Mouse (Mus musculus) liver, embryonic 12.5 days (tissue): ENCODE results near the gene Tkt. TPM values are rescaled to one million over a fixed set of nuclear protein-coding genes. Genes with fewer than 3 reads are reported as not detected.

ENCODE experiments used
- ATAC-seq: fragments of 200-750 bp; cut with Nextera tagmentation; 2 replicates; pipeline ENCODE4 v1.8.0; 2017; ENCODE audit warnings: moderate number of reproducible peaks, mild to moderate bottlenecking, moderate library complexity
- H3K27ac ChIP-seq: fragments of 300-500 bp; sonication (generic); 2 replicates; pipeline ENCODE4 v1.5.1; 2016; ENCODE audit warnings: mild to moderate bottlenecking
- H3K27me3 ChIP-seq: fragments of 300-500 bp; sonication (generic); replicated peaks from 2 replicates; pipeline ENCODE4 v1.6.1; 2016; ENCODE audit warnings: mild to moderate bottlenecking, moderate library complexity
- H3K36me3 ChIP-seq: fragments of 300-500 bp; sonication (generic); 2 replicates; pipeline ENCODE4 v1.6.1; 2016; ENCODE audit warnings: mild to moderate bottlenecking, moderate library complexity
- H3K4me1 ChIP-seq: fragments of 300-500 bp; sonication (generic); 2 replicates; pipeline ENCODE4 v1.6.1; 2016
- H3K4me2 ChIP-seq: fragments of 300-500 bp; sonication (generic); 2 replicates; pipeline ENCODE4 v1.6.1; 2016; ENCODE audit warnings: mild to moderate bottlenecking, moderate library complexity
- H3K4me3 ChIP-seq: fragments of 300-500 bp; sonication (generic); 2 replicates; pipeline ENCODE4 v1.5.1; 2016; ENCODE audit warnings: mild to moderate bottlenecking, moderate library complexity
- H3K9ac ChIP-seq: fragments of 300-500 bp; sonication (generic); 2 replicates; pipeline ENCODE4 v1.6.1; 2016; ENCODE audit warnings: mild to moderate bottlenecking, moderate library complexity
- H3K9me3 ChIP-seq: fragments of 300-500 bp; sonication (generic); replicated peaks from 2 replicates; pipeline ENCODE4 v1.6.1; 2016; ENCODE audit warnings: mild to moderate bottlenecking, moderate library complexity
- WGBS: fragments of 180-500 bp; shearing (Covaris S2); methylation state at CpG from one replicate; pipeline ENCODE4 v1.1.7; 2016; ENCODE audit not compliant: insufficient replicate concordance; 5-methylcytosine and 5-hydroxymethylcytosine counted together
- polyA plus RNA-seq: library from polyadenylated mRNA; unstranded; fragments of >200 nt; fragmentation: Nextera tagmentation; extraction: Ambion mirVana; gene quantifications from 2 replicates; pipeline ENCODE4 v1.2.1, GENCODE M21; 2016

Gene Tkt
- polyA plus RNA-seq, 1 experiment from 2014 or later, result 280 TPM

DNA sequence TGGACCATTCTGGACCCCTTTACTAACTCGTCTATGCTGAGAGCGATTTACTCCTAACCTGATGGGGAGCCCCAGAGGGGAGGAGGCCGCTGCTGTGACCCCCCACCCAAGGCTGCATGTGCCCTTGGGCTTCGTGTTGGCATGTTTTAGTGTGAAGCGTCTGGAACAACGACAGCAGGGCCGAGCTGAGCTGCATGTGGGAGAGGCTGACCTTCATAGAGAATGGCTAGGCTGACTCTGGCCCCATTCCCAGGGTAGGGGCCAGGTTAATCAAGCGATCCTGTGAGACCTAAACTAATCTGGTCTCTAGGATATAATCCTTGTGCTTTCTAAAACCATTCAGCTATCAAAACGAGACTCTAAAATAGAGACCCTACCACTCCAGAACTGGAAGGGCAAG is 9.6 kb downstream of the Tkt start:
- no peak overlapping the region for H3K27ac ChIP-seq

DNA sequence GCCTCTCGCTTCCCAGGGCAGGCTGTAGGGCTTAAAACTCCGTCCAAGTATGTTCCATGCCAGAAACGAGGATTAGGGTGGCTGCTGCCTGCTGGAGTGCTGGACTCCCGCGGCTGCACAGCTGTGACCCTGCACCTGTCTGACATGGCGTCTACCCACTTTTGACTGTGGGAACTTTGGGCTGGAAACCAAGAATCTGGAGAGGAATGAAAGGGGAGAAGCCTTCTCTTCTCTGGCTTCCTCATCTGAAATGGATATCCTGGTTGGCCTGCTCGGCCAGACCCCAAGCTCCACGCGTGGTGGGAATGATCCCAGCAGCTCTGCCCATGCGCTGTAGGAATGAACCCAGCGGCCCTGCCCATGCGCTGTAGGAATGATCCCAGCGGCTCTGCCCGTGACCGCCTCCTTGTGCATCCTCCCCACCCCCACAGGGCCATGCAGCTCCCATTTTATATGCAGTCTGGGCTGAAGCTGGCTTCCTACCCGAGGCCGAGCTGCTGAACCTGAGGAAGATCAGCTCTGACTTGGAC is 11.2 kb downstream of the Tkt start:
- WGBS, result 86% methylated on average over 17 of the region's 17 CpGs
- Histone ChIP-seq H3K9me3 (no peaks in the 10 kb centered on the region), H3K27me3 (no peaks in the 10 kb centered on the region), H3K36me3 (peaks cover 94% of the 10 kb centered on the region), H3K4me2 (no peak overlapping the region), H3K4me1 (peaks cover 54% of the 10 kb centered on the region), H3K4me3 (no peak overlapping the region), H3K27ac (peak overlapping the region; percentile 61; the same call in 1 of the 2 replicates), H3K9ac (no peak overlapping the region)
- ATAC-seq, result no peak

More for the DNA sequence above, 9.6 kb downstream of the Tkt start:
- H3K27me3 ChIP-seq, result no peaks in the 10 kb centered on the region
- no peak overlapping the region for H3K4me2 ChIP-seq
- no peaks in the 10 kb centered on the region for H3K9me3 ChIP-seq
- H3K9ac ChIP-seq, result no peak overlapping the region
- peaks cover 93% of the 10 kb centered on the region for H3K36me3 ChIP-seq
- 84% methylated on average over 9 of the region's 9 CpGs for WGBS
- peaks cover 53% of the 10 kb centered on the region for H3K4me1 ChIP-seq
- no peak overlapping the region for H3K4me3 ChIP-seq
- no peak for ATAC-seq

DNA sequence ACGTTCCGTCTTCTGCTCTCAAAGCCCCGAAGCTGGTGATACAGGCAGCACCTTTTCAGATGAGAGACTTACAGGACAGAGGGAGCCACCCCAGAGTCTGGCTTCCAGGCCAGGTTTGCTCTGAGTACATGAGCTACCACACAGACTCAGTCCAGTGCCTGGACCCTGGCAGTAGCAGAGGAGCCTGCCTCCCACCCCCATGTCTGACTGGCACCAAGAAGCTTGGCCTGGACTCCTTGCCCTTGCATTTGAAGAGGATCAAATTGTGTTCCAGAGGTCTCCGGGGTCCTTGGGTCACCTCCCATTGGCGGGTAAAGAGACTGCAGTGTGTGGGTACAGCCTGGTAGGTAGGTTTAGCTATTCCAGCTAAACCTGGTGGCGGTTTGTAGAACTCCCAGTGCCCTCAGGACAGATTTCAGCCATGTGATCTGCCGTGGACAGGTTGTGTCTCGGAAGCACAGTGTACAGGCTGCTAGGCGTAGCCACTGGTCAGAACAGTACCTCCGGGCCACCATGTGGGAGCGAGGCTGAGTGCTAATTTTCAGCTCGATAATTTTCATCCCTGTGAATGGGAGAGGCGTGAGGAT is 12.7 kb downstream of the Tkt start:
- Histone ChIP-seq H3K27me3 (no peaks in the 10 kb centered on the region), H3K9ac (peak overlapping the region; percentile 54), H3K36me3 (peaks cover 94% of the 10 kb centered on the region), H3K27ac (peak overlapping the region; percentile 96), H3K9me3 (no peaks in the 10 kb centered on the region), H3K4me1 (peaks cover 55% of the 10 kb centered on the region), H3K4me3 (no peak overlapping the region), H3K4me2 (peak overlapping the region; percentile 51; the same call in 1 of the 2 replicates)
- 89% methylated on average over 13 of the region's 13 CpGs for WGBS
- no peak for ATAC-seq

GRCm38 (mm10) chr14:30561470-30562187 is 13.5 kb downstream of the Tkt start:
- H3K27ac ChIP-seq, result peak overlapping the region; percentile 96
- H3K9ac ChIP-seq, result peak overlapping the region; percentile 54
- H3K27me3 ChIP-seq, result no peaks in the 10 kb centered on the region
- peaks cover 51% of the 10 kb centered on the region for H3K4me1 ChIP-seq
- H3K4me2 ChIP-seq, result peak overlapping the region; percentile 51
- peak; percentile 98 for ATAC-seq
- H3K36me3 ChIP-seq, result peaks cover 94% of the 10 kb centered on the region
- no peak overlapping the region for H3K4me3 ChIP-seq
- 60% methylated on average over 14 of the region's 14 CpGs for WGBS
- no peaks in the 10 kb centered on the region for H3K9me3 ChIP-seq

DNA sequence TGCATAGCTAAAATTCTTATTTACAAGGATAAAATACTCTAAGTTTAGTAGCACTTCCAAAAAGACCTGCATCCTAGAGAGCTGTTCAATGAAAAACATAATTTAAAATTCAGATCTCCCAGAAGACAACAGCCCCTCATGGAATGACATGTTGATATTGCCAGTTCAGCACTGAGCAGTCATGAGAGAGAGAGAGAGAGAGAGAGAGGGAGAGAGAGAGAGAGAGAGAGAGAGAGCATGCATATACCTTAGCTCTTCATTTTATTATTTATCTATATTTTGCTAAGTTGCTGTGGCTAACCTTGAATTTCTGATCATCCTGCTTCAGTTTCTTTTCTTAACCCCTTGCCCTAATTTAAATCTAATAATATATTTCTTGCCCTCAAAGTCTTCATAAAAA is 14.2 kb downstream of the Tkt start:
- H3K9ac ChIP-seq, result 0 out of 2 replicates have a peak overlapping the region, but pooled peaks have one; percentile 31
- H3K27me3 ChIP-seq, result no peaks in the 10 kb centered on the region
- peaks cover 48% of the 10 kb centered on the region for H3K4me1 ChIP-seq
- ATAC-seq, result peak; percentile 55
- H3K9me3 ChIP-seq, result no peaks in the 10 kb centered on the region
- no peak overlapping the region for H3K4me3 ChIP-seq
- H3K27ac ChIP-seq, result peak overlapping the region; percentile 96
- peak overlapping the region; percentile 51 for H3K4me2 ChIP-seq
- H3K36me3 ChIP-seq, result peaks cover 94% of the 10 kb centered on the region

GRCm38 (mm10) chr14:30564451-30564850 is 16.3 kb downstream of the Tkt start:
- Histone ChIP-seq H3K4me2 (peak overlapping the region; percentile 32), H3K9ac (peak overlapping the region; percentile 52), H3K36me3 (peaks cover 94% of the 10 kb centered on the region), H3K9me3 (no peaks in the 10 kb centered on the region), H3K27ac (peak overlapping the region; percentile 87), H3K27me3 (no peaks in the 10 kb centered on the region), H3K4me1 (peaks cover 48% of the 10 kb centered on the region), H3K4me3 (no peak overlapping the region)
- 60% methylated on average over 2 of the region's 2 CpGs for WGBS
- ATAC-seq, result peak; percentile 64

- H3K27ac ChIP-seq, result peak overlapping the region; percentile 87; the same call in 1 of the 2 replicates
- no peak overlapping the region for H3K9ac ChIP-seq
- no peaks in the 10 kb centered on the region for H3K9me3 ChIP-seq
- H3K4me2 ChIP-seq, result no peak overlapping the region
- WGBS, result 82% methylated on average over 6 of the region's 6 CpGs
- no peaks in the 10 kb centered on the region for H3K27me3 ChIP-seq
- ATAC-seq, result no peak
- no peak overlapping the region for H3K4me3 ChIP-seq
- H3K36me3 ChIP-seq, result peaks cover 94% of the 10 kb centered on the region
- peaks cover 33% of the 10 kb centered on the region for H3K4me1 ChIP-seq
Measured at GRCm38 (mm10) chr14:30566317-30566716, 18.2 kb downstream of the Tkt start.

- 80% methylated on average over 9 of the region's 9 CpGs for WGBS
- ATAC-seq, result no peak
- Histone ChIP-seq H3K36me3 (peaks cover 100% of the 10 kb centered on the region), H3K27me3 (no peaks in the 10 kb centered on the region), H3K4me2 (no peak overlapping the region), H3K9me3 (no peaks in the 10 kb centered on the region), H3K4me1 (peaks cover 22% of the 10 kb centered on the region), H3K4me3 (no peak overlapping the region), H3K9ac (no peak overlapping the region), H3K27ac (no peak overlapping the region)
Measured at GRCm38 (mm10) chr14:30568016-30568415, 19.9 kb downstream of the Tkt start.

GRCm38 (mm10) chr14:30570303-30570702 is 22.1 kb downstream of the Tkt start:
- no peak overlapping the region for H3K4me3 ChIP-seq
- WGBS, result 85% methylated on average over 9 of the region's 9 CpGs

DNA sequence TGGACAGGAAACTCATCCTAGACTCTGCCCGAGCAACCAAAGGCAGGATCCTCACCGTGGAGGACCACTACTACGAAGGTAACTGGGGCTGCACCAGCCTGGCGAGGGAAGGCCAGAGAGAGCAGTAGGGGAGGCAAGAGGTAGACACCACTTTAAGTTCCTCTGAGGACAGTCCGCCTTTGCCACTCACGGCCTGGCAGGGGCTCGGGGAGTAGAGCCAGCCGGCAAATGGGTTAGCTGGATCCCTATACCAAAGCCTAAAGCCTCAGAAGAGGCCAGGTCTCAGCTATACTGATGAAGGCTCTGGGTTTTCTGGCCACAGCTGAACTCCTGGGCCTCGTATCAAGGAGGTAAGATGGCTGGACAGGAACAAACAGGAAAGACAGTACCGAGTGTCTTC is 24.1 kb downstream of the Tkt start:
- WGBS, result 83% methylated on average over 10 of the region's 10 CpGs
- no peak overlapping the region for H3K4me3 ChIP-seq
- no peak overlapping the region for H3K9ac ChIP-seq
- H3K27me3 ChIP-seq, result no peaks in the 10 kb centered on the region
- H3K4me1 ChIP-seq, result peaks cover 22% of the 10 kb centered on the region
- H3K27ac ChIP-seq, result no peak overlapping the region; the same call in 1 of the 2 replicates
- no peak for ATAC-seq
- peaks cover 92% of the 10 kb centered on the region for H3K36me3 ChIP-seq
- H3K9me3 ChIP-seq, result no peaks in the 10 kb centered on the region
- no peak overlapping the region for H3K4me2 ChIP-seq

More at GRCm38 (mm10) chr14:30570303-30570702, 22.1 kb downstream of the Tkt start:
- H3K4me1 ChIP-seq, result peaks cover 8% of the 10 kb centered on the region; the same call in 1 of the 2 replicates
- H3K27me3 ChIP-seq, result no peaks in the 10 kb centered on the region
- no peaks in the 10 kb centered on the region for H3K9me3 ChIP-seq
- no peak overlapping the region for H3K4me2 ChIP-seq
- no peak for ATAC-seq
- H3K27ac ChIP-seq, result no peak overlapping the region
- peaks cover 99% of the 10 kb centered on the region for H3K36me3 ChIP-seq
- H3K9ac ChIP-seq, result no peak overlapping the region

DNA sequence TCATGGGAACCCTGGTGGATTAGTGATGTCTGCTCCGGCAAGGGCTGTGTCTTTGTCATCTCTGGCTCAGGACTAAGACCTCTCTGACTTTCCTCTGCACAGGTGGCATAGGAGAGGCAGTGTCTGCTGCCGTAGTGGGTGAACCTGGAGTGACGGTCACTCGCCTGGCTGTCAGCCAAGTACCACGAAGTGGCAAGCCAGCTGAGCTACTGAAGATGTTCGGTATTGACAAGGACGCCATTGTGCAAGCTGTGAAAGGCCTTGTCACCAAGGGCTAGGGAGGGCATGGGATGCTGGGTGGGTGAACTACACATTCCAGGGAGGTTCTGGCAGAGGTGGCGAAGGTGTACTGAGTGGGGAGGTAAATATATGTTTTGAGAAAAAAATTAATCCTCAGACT is 25.1 kb downstream of the Tkt start:
- H3K27ac ChIP-seq, result peak overlapping the region; percentile 62; the same call in 1 of the 2 replicates
- ATAC-seq, result no peak
- WGBS, result 77% methylated on average over 8 of the region's 8 CpGs
- peaks cover 82% of the 10 kb centered on the region for H3K36me3 ChIP-seq
- no peaks in the 10 kb centered on the region for H3K9me3 ChIP-seq
- H3K4me3 ChIP-seq, result no peak overlapping the region
- no peaks in the 10 kb centered on the region for H3K27me3 ChIP-seq
- H3K4me2 ChIP-seq, result no peak overlapping the region
- peaks cover 30% of the 10 kb centered on the region for H3K4me1 ChIP-seq
- H3K9ac ChIP-seq, result no peak overlapping the region

- Histone ChIP-seq H3K4me3 (no peak overlapping the region), H3K4me2 (no peak overlapping the region), H3K27me3 (no peaks in the 10 kb centered on the region), H3K36me3 (peaks cover 74% of the 10 kb centered on the region), H3K9ac (no peak overlapping the region), H3K4me1 (peaks cover 36% of the 10 kb centered on the region), H3K27ac (peak overlapping the region; percentile 62), H3K9me3 (no peaks in the 10 kb centered on the region)
- ATAC-seq, result peak; percentile 29; the same call in 1 of the 2 replicates
- WGBS, result 60% methylated on average over 6 of the region's 6 CpGs
Measured at GRCm38 (mm10) chr14:30573983-30574584, 25.9 kb downstream of the Tkt start.
